Mouse (Mus musculus) embryonic facial prominence, embryonic 10.5 days (tissue): ENCODE results near the gene Pepd. TPM values are rescaled to one million over a fixed set of nuclear protein-coding genes. Genes with fewer than 3 reads are reported as not detected.

Experiments
- DNase-seq: peaks from one replicate; pipeline ENCODE4 v3.0.0-alpha.2; 2017; ENCODE audit warnings: low spot score
- H3K27ac ChIP-seq: fragments of 300-500 bp; sonication (generic); replicated peaks from 2 replicates; pipeline ENCODE4 v1.5.1; 2016; ENCODE audit warnings: mild to moderate bottlenecking
- H3K27me3 ChIP-seq: fragments of 300-500 bp; sonication (generic); replicated peaks from 2 replicates; pipeline ENCODE4 v1.6.1; 2016; ENCODE audit warnings: low read depth, mild to moderate bottlenecking; ENCODE audit not compliant: poor library complexity, severe bottlenecking
- H3K36me3 ChIP-seq: fragments of 300-500 bp; sonication (generic); replicated peaks from 2 replicates; pipeline ENCODE4 v1.6.1; 2016; ENCODE audit warnings: mild to moderate bottlenecking, moderate library complexity
- H3K4me1 ChIP-seq: fragments of 300-500 bp; sonication (generic); 2 replicates; pipeline ENCODE4 v1.6.1; 2016
- H3K4me3 ChIP-seq: fragments of 300-500 bp; sonication (generic); 2 replicates; pipeline ENCODE4 v1.5.1; 2016; ENCODE audit warnings: mild to moderate bottlenecking, moderate library complexity
- H3K9me3 ChIP-seq: fragments of 300-500 bp; sonication (generic); 2 replicates; pipeline ENCODE4 v1.6.1; 2016; ENCODE audit warnings: mild to moderate bottlenecking
- WGBS: fragments of 180-500 bp; shearing (Covaris S2); methylation state at CpG from one replicate; pipeline ENCODE4 v1.1.7; 2016; 5-methylcytosine and 5-hydroxymethylcytosine counted together
- polyA plus RNA-seq: library from polyadenylated mRNA; unstranded; fragments of >200 nt; fragmentation: Nextera tagmentation; extraction: Ambion mirVana; gene quantifications from 2 replicates; pipeline ENCODE4 v1.2.1, GENCODE M21; 2016

Gene Pepd
- polyA plus RNA-seq, 1 experiment from 2014 or later, result 77.1 TPM

DNA sequence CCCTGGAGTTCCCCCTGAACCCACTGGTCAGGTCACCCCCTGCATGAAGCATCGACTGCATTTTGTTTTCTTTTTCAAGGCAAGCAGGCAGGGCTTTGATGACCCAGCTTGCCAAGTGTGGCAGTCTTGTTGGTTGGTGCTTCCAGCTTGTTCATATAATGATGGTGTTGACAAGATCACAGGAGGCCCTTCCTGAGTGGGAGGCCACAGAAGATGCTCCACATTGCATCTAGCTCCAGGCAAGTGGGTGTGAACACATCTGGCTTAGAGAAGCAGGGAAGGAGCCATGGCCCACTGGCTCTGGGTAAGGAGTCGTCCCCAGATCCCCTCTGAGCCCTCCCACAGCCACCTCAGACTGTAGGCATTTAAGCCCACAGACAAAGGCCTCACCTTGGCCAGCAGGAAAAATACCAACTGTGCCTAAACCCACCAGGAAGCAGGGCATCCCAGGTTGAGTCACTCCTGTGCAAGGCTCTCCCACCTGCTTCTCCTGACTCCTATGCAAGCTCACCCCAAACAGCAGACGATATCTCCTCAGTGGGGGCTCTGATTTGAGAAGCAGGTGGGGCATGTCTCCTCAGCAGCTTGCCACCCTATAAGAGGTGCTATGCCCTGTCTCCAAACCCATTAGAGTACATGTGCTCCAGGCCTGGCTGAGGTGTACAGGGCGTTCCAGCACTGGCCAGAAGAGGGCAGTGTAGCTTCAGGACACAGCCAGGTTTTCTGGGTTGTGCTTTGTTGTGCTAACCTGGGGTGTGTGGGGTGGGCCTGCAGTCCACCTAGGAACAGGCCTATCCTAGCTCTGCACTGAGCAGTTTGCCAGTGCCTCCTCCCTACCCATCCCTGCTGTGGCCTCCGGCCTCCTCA lies 113.5 kb downstream of the Pepd start:
- Histone ChIP-seq H3K4me1 (0 out of 2 replicates have a peak, but pooled peaks cover 6% of the 10 kb centered on the region), H3K27ac (no peak overlapping the region), H3K9me3 (no peaks in the 10 kb centered on the region), H3K36me3 (peaks cover 8% of the 10 kb centered on the region), H3K27me3 (no peaks in the 10 kb centered on the region), H3K4me3 (no peak overlapping the region)
- WGBS, result 43% methylated on average over 5 of the region's 5 CpGs
- peak; percentile 81 for DNase-seq

DNA sequence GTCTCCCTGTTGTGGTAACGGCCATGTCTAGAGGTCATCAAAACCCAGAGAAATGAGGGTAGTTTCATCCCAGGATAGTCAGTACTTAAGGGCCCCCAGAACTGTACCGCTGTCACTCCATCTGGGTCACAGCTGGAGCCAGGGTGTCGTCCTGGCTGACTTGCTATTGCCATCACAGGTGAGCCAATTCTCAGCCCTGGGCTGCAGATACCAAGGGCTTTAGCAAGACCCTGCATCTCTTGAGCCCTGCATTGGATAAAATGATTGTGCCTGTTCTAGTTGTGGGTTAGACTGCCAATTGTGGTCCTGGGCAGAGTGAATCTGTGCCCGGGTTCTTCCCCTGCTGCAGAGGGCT lies 114.1 kb downstream of the Pepd start:
- DNase-seq, result no peak
- Histone ChIP-seq H3K4me1 (0 out of 2 replicates have a peak, but pooled peaks cover 6% of the 10 kb centered on the region), H3K36me3 (peaks cover 10% of the 10 kb centered on the region), H3K9me3 (no peaks in the 10 kb centered on the region), H3K4me3 (no peak overlapping the region), H3K27ac (no peak overlapping the region), H3K27me3 (no peaks in the 10 kb centered on the region)
- 77% methylated on average over 4 of the region's 4 CpGs for WGBS

DNA sequence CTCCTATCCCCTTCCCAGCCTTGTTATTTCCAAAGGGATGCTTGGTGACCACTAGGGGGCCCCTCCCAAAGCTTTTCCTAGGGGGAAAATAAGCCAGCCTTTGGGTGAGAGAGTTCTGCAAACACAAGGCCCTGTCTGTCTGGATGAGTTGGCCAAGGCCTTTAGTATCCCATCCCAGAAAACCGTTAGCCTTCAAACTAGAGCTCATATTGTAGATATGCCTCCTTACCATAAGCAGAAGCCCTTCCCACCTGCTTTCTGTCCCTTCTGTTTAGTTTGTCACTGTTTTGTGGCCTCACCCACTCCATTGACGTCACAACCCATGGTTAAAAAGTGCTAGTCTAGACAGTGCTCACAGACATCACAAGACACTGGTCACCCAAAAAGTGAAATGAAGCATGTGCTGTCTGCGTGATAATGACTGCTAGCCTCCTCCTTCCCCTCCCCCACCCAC lies 114.7 kb downstream of the Pepd start:
- WGBS, result 69% methylated on average over 3 of the region's 3 CpGs
- 0 out of 2 replicates have a peak, but pooled peaks cover 6% of the 10 kb centered on the region for H3K4me1 ChIP-seq
- H3K27ac ChIP-seq, result no peak overlapping the region
- H3K36me3 ChIP-seq, result peaks cover 17% of the 10 kb centered on the region
- no peak overlapping the region for H3K4me3 ChIP-seq
- DNase-seq, result peak; percentile 62
- H3K9me3 ChIP-seq, result no peaks in the 10 kb centered on the region
- no peaks in the 10 kb centered on the region for H3K27me3 ChIP-seq

DNA sequence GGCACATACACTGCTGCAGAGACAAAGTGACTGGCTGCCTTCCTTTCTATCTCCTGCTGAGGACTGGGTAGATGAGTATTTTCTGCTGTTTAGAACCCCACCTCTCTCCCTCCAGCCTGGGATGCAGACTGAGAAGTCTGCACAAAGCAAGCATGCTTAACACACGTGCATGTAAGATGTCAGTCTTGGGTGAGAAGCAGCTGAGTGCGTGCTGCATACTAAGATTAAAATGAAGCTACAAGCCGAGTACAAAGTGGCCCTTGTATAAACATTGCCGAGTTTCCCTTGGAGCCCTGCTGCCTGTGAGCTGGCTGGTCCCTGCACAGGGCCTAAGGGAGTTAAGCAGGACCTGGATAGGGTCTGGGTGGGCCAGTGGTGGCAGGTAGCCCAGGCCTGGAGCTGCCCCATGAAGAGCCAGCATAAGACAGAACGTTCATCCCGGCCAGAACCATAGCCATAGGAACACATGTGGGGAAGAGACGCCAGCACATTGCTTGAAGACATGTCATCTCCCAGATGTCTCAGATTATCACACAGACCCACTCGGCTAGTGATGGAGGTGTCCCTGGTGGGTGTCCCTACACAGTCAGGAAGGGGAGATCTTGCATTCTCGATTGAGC lies 115.7 kb downstream of the Pepd start:
- no peaks in the 10 kb centered on the region for H3K27me3 ChIP-seq
- H3K9me3 ChIP-seq, result no peaks in the 10 kb centered on the region
- 0 out of 2 replicates have a peak, but pooled peaks cover 6% of the 10 kb centered on the region for H3K4me1 ChIP-seq
- H3K27ac ChIP-seq, result no peak overlapping the region
- DNase-seq, result no peak
- H3K4me3 ChIP-seq, result no peak overlapping the region
- 81% methylated on average over 9 of the region's 9 CpGs for WGBS
- H3K36me3 ChIP-seq, result peaks cover 27% of the 10 kb centered on the region

DNA sequence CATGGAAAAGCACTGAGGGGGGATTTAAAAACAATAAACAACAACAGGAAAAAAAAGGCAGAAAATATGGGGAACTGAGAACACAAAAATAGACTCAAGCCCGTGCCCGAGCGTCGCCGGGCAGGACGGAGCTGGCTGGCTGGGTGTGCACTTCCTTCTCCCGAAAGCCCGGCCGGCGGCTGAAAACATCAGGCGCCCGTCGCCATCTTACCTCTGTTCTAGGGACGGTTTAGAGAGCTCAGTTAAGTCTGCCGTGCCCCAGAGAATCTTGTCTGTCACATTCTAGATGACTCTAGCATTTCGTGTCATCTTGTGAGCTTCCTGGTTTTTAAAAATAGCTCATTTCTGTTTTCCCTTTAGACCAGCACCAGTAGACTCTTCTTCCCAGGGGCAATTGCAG lies 116.4 kb downstream of the Pepd start:
- no peak overlapping the region for H3K4me3 ChIP-seq
- no peak for DNase-seq
- no peaks in the 10 kb centered on the region for H3K9me3 ChIP-seq
- peaks cover 34% of the 10 kb centered on the region for H3K36me3 ChIP-seq
- H3K27me3 ChIP-seq, result no peaks in the 10 kb centered on the region
- no peak overlapping the region for H3K27ac ChIP-seq
- H3K4me1 ChIP-seq, result 0 out of 2 replicates have a peak, but pooled peaks cover 6% of the 10 kb centered on the region
- WGBS, result 91% methylated on average over 16 of the region's 16 CpGs

DNA sequence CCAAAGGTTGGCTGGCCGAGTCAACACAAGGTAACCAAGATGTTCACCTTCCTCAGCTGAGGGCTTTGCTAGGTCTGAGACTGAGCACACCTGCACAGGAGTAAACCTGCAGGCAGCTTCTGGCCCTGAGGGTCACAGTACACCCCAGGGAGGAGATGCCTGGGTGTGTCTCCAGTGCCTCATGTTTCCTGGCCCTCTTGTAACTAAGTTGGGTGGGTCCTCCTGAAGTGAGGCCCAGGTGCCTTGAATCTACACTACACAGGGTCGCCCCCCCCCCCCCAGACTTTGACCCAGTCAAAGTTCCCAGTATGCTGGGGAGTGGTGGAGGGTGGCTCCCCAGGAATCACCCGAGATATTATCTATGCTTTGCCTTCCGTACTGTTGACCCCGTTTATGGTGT lies 117.0 kb downstream of the Pepd start:
- peaks cover 40% of the 10 kb centered on the region for H3K36me3 ChIP-seq
- H3K4me3 ChIP-seq, result no peak overlapping the region
- H3K27ac ChIP-seq, result no peak overlapping the region
- no peak for DNase-seq
- no peaks in the 10 kb centered on the region for H3K27me3 ChIP-seq
- H3K9me3 ChIP-seq, result no peaks in the 10 kb centered on the region
- H3K4me1 ChIP-seq, result 0 out of 2 replicates have a peak, but pooled peaks cover 6% of the 10 kb centered on the region
- 86% methylated on average over 5 of the region's 5 CpGs for WGBS

DNA sequence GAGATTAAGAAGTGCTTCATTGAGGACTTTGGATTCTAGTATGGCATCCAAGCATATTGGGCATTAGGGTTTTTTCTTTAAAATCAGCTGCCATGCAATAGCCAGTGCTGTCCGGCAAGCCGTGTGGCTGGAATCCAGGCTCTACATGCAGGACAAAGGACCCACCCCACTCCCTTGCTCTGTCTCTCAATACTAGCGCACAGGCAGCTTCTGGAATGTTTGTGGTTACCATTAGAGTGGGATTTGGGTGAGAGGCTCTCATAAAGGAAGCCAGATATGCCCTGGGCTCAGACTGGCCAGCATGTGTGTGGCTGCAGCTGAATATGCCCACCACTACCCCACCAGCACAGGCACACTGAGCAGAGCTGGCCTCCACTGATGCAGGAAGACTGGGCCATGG lies 117.5 kb downstream of the Pepd start:
- Histone ChIP-seq H3K4me3 (no peak overlapping the region), H3K27me3 (no peaks in the 10 kb centered on the region), H3K9me3 (no peaks in the 10 kb centered on the region), H3K4me1 (0 out of 2 replicates have a peak, but pooled peaks cover 6% of the 10 kb centered on the region), H3K36me3 (peaks cover 44% of the 10 kb centered on the region), H3K27ac (no peak overlapping the region)
- no peak for DNase-seq
- WGBS, result 88% methylated on average over 3 of the region's 3 CpGs

DNA sequence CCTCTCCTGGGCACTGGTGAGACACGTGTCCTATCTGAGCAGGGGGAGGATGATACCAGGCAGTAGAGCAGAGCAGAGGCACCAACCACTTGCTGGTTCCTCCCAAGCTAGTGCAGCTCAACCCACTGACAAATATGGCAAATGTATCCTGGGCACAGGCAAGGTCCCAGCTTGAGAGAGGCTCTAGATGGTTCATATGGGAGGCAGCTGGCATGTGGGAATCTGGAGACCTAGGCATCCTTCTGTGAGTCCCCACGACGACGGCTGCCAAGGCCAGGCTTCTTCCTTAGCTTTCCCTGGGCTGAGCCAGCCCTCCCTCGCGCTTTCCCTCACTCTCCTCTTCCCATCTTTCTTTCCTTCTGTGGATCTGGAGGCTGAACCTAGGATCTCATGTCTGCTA lies 118.4 kb downstream of the Pepd start:
- no peak overlapping the region for H3K4me3 ChIP-seq
- no peak for DNase-seq
- no peaks in the 10 kb centered on the region for H3K27me3 ChIP-seq
- no peaks in the 10 kb centered on the region for H3K9me3 ChIP-seq
- peaks cover 54% of the 10 kb centered on the region for H3K36me3 ChIP-seq
- peaks cover 8% of the 10 kb centered on the region; the same call in 1 of the 2 replicates for H3K4me1 ChIP-seq
- no peak overlapping the region for H3K27ac ChIP-seq
- 84% methylated on average over 6 of the region's 6 CpGs for WGBS

DNA sequence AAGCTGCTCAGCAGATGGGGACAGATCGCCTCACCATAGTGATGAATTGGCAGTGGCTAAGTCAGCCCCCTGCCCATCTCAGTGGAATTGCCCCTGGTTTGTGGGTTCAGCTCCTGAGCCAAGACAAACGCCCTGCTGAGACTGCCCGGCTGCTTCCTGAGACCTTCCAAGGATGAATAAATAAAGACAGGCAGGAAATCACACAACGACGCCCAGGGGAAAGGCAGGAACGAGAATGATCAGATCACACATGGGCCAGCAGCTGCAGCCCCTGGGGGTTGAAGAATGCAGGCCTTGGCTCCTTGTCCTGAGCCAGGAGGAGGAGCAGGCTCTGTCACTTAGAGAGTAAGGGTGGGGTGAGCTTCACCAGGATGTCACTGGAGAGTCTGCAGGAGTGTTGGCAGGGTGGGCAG lies 123.0 kb downstream of the Pepd start:
- Histone ChIP-seq H3K4me1 (peaks cover 14% of the 10 kb centered on the region), H3K9me3 (no peaks in the 10 kb centered on the region), H3K36me3 (peaks cover 91% of the 10 kb centered on the region), H3K27ac (no peak overlapping the region), H3K27me3 (no peaks in the 10 kb centered on the region), H3K4me3 (no peak overlapping the region)
- no peak for DNase-seq
- 41% methylated on average over 6 of the region's 6 CpGs for WGBS

DNA sequence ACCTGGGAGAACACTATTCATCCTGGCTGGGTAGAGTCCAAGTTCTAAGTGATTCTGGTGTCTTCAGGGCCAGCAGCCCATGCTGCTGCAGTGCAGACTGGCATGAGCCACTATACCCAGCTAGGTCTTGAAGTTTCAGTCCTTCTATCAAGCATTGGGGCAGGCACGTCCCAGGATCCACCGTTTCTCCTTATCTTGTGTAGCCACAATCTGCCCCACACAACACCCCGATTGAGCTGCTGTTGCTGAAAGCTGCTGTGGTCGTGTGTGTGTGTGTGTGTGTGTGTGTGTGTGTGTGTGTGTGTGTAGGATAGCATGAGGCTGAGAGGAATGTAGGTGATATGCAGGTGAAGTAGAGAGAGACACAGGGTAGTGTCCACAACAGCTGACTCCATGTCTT lies 123.4 kb downstream of the Pepd start:
- no peak for DNase-seq
- Histone ChIP-seq H3K4me1 (peaks cover 14% of the 10 kb centered on the region), H3K27me3 (no peaks in the 10 kb centered on the region), H3K4me3 (no peak overlapping the region), H3K27ac (no peak overlapping the region), H3K9me3 (no peaks in the 10 kb centered on the region), H3K36me3 (peaks cover 92% of the 10 kb centered on the region)
- 86% methylated on average over 4 of the region's 4 CpGs for WGBS

DNA sequence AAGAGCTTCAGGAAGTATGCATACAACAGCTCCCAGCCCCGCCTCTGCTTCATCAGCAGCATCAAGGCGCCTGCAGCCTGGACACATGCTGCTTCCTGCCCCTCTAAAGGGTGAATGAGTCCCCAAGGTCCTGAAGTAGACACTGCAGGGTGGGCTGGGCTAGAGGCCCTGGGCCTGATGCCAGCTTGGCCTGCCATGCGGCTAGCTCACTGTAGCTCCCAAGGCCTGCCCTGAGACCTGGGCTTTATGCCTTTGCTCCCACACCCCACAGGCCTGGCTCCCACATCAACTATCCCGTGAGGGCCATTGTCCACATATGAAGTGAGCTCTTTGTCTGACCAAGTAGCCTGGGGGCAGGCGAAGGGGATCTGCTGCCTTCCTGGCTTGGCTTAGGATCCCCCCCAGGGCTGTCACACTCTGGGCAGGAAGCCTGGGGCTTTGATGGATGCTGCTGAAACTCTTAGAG lies 124.1 kb downstream of the Pepd start:
- WGBS, result 57% methylated on average over 5 of the region's 5 CpGs

DNA sequence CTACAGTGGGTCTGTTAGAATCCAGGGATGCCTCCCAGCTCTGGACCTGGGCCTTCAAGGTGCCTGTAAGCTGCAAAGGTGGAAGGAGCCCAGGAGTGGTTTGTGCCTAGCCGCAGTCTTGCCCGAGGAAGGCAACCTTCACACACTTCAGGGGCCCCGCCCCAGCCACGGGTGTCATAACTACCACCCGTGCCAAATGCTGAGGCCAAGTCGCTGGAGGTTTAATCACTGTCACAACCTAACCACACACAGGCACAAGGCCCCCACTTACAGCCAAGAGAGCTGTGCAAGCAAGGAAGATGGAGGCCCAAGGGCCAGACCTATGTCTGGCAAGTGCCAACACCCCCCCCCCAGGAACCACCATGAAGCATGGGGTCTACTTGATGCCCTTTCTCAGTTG lies 125.2 kb downstream of the Pepd start:
- no peaks in the 10 kb centered on the region for H3K9me3 ChIP-seq
- H3K27ac ChIP-seq, result no peak overlapping the region
- H3K4me3 ChIP-seq, result no peak overlapping the region
- WGBS, result 91% methylated on average over 6 of the region's 6 CpGs
- no peaks in the 10 kb centered on the region for H3K27me3 ChIP-seq
- H3K4me1 ChIP-seq, result peaks cover 17% of the 10 kb centered on the region
- no peak for DNase-seq
- peaks cover 90% of the 10 kb centered on the region for H3K36me3 ChIP-seq

More for the DNA sequence above, 124.1 kb downstream of the Pepd start:
- H3K4me3 ChIP-seq, result no peak overlapping the region
- H3K4me1 ChIP-seq, result peaks cover 14% of the 10 kb centered on the region
- H3K27me3 ChIP-seq, result no peaks in the 10 kb centered on the region
- peaks cover 92% of the 10 kb centered on the region for H3K36me3 ChIP-seq
- no peak for DNase-seq
- peak overlapping the region; percentile 48 for H3K27ac ChIP-seq
- no peaks in the 10 kb centered on the region for H3K9me3 ChIP-seq
